Mouse (Mus musculus) heart, adult 2 months (tissue): ENCODE data around the gene Gm20489. TPM values are rescaled to one million over a fixed set of nuclear protein-coding genes. Genes with fewer than 3 reads are reported as not detected.
A peak's percentile ranks its signal among the peaks of the same experiment; 100 is the strongest.

ENCODE experiments used
- DNase-seq, 2 experiments: peaks; one replicate each; pipeline ENCODE4 v3.0.0; 2021
- H3K27ac ChIP-seq: fragments of 200-600 bp; 2 replicates; pipeline ENCODE4 v1.8.1; 2022
- H3K27me3 ChIP-seq: fragments of 200-500 bp; 2 replicates; pipeline ENCODE4 v1.6.1; 2012; ENCODE audit warnings: mild to moderate bottlenecking, low read length, inconsistent platforms, mixed read lengths; ENCODE audit not compliant: control insufficient read depth, insufficient read depth
- H3K36me3 ChIP-seq: fragments of 200-500 bp; 2 replicates; pipeline ENCODE4 v1.6.1; 2012; ENCODE audit warnings: low read length, inconsistent platforms; ENCODE audit not compliant: control insufficient read depth, insufficient read depth
- H3K4me1 ChIP-seq: fragments of 200-500 bp; 2 replicates; pipeline ENCODE4 v1.6.1; 2011; ENCODE audit warnings: low read length; ENCODE audit not compliant: control insufficient read depth, insufficient read depth
- H3K4me3 ChIP-seq: fragments of 200-600 bp; 2 replicates; pipeline ENCODE4 v1.8.1; 2022
- H3K79me2 ChIP-seq: fragments of 200-500 bp; replicated peaks from 2 replicates; pipeline ENCODE4 v1.6.1; 2012; ENCODE audit warnings: mild to moderate bottlenecking, inconsistent platforms, low read length, moderate library complexity, mixed read lengths; ENCODE audit not compliant: control insufficient read depth, insufficient read depth
- H3K9ac ChIP-seq: fragments of 200-500 bp; 2 replicates; pipeline ENCODE4 v1.6.1; 2012; ENCODE audit warnings: low read depth, mild to moderate bottlenecking, control low read depth, inconsistent platforms, low read length, mixed read lengths
- CTCF ChIP-seq: fragments of 200-600 bp; IDR thresholded peaks from 2 replicates; pipeline ENCODE4 v1.8.1; 2022; ENCODE audit warnings: antibody characterized with exemption, mild to moderate bottlenecking, moderate library complexity
- EP300 ChIP-seq: fragments of 200-500 bp; IDR thresholded peaks from 2 replicates; pipeline ENCODE4 v1.6.1; 2011; ENCODE audit warnings: low read depth, low read length, control low read depth; ENCODE audit not compliant: insufficient read depth
- POLR2A ChIP-seq: fragments of 200-500 bp; IDR thresholded peaks from 2 replicates; pipeline ENCODE4 v1.6.1; 2011; ENCODE audit warnings: mild to moderate bottlenecking, low read depth, low read length, control low read depth; ENCODE audit not compliant: insufficient read depth
- WGBS: fragments of 180-500 bp; shearing (Covaris S2); methylation state at CpG from one replicate; pipeline ENCODE4 v1.1.7; 2018; 5-methylcytosine and 5-hydroxymethylcytosine counted together
- intact Hi-C: fragments of 180-260 bp; cut with DNase I; formaldehyde crosslinking; loops from one replicate; pipeline ENCODE4 v1.15.1; 2025
- polyA plus RNA-seq: library from polyadenylated mRNA; depleted of rRNA; stranded (reverse); fragments of >200 nt; gene quantifications from 2 replicates; pipeline ENCODE4 v1.2.3, GENCODE M21; 2012
- total RNA-seq, 2 experiments: library from RNA; stranded (reverse); gene quantifications; 2 replicates each; pipeline ENCODE4 v1.2.3; 2021

Gene Gm20489
- total and polyA plus RNA-seq, 3 experiments: 0.31 TPM; not detected in 2

DNA sequence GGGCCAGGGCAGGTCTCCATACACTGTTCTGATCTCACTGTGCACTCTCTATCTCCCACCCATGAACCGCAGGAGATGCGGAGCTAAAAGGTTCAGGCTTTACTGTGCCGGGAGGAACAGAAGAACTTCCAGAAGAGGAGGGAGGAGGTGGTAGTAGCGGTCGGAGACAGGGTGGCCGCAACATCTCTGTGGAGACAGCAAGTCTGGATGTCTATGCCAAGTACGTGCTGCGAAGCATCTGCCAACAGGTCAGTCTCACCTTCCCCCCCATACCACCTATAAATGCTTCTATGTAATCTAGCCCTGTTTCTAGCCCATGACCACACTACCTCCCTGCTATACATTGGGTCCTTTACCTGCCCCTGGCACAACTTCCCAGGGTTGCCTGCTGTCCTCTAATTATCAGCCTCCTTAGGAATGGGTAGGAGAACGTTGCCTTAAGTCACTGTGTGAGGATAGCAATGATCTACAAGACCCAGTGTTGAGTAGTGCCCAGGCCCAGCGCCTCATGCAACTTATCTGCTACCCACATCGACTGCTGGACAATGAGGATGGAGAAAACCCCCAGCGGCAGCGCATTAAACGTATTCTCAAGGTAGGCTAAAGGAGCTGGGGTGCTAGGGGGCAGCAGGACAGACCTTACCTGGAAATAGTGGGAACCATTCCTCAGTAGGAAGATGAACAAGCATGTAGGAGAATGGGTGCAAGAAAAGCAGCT lies 17.3 kb upstream of the Gm20489 start:
- TF ChIP-seq POLR2A: no peak
- no peak for TF ChIP-seq CTCF
- no peak for TF ChIP-seq EP300
- 86% methylated on average over 14 of the region's 14 CpGs for WGBS
- intact Hi-C loops: loop anchor here (5.0 kb wide), 1 partner anchor 154 kb away; no protein-coding TSS in a partner anchor
- no peak overlapping the region for H3K4me3 ChIP-seq
- DNase-seq: no peak
- no peaks in the 10 kb centered on the region for H3K4me1 ChIP-seq
- no peaks in the 10 kb centered on the region for H3K79me2 ChIP-seq
- no peaks in the 10 kb centered on the region for H3K27me3 ChIP-seq
- H3K36me3 ChIP-seq: no peaks in the 10 kb centered on the region; the same call in 1 of the 2 replicates
- H3K9ac ChIP-seq: no peak overlapping the region
- H3K27ac ChIP-seq: no peak overlapping the region

GRCm38 (mm10) chrX:101285534-101285933 lies 16.7 kb upstream of the Gm20489 start:
- peak; percentile 35 to 52 for DNase-seq
- intact Hi-C loops: loop anchor here (5.0 kb wide), 1 partner anchor 153 kb away; no protein-coding TSS in a partner anchor
- TF ChIP-seq CTCF (peak; percentile 75), POLR2A (no peak)
- WGBS: 25% methylated on average over 6 of the region's 6 CpGs
- Histone ChIP-seq H3K4me3 (no peak overlapping the region), H3K79me2 (no peaks in the 10 kb centered on the region), H3K9ac (no peak overlapping the region), H3K27ac (no peak overlapping the region), H3K4me1 (no peaks in the 10 kb centered on the region), H3K27me3 (no peaks in the 10 kb centered on the region), H3K36me3 (no peaks in the 10 kb centered on the region; the same call in 1 of the 2 replicates)

- DNase-seq: no peak
- Histone ChIP-seq H3K27me3 (no peaks in the 10 kb centered on the region), H3K4me1 (no peaks in the 10 kb centered on the region), H3K9ac (no peak overlapping the region), H3K79me2 (no peaks in the 10 kb centered on the region), H3K4me3 (no peak overlapping the region), H3K36me3 (no peaks in the 10 kb centered on the region), H3K27ac (no peak overlapping the region)
- intact Hi-C loops: no loop called here
- TF ChIP-seq CTCF (no peak), EP300 (no peak), POLR2A (no peak)
- WGBS: 68% methylated on average over 6 of the region's 6 CpGs
These were observed 14.0 kb upstream of the Gm20489 start for GRCm38 (mm10) chrX:101282813-101283212.

DNA sequence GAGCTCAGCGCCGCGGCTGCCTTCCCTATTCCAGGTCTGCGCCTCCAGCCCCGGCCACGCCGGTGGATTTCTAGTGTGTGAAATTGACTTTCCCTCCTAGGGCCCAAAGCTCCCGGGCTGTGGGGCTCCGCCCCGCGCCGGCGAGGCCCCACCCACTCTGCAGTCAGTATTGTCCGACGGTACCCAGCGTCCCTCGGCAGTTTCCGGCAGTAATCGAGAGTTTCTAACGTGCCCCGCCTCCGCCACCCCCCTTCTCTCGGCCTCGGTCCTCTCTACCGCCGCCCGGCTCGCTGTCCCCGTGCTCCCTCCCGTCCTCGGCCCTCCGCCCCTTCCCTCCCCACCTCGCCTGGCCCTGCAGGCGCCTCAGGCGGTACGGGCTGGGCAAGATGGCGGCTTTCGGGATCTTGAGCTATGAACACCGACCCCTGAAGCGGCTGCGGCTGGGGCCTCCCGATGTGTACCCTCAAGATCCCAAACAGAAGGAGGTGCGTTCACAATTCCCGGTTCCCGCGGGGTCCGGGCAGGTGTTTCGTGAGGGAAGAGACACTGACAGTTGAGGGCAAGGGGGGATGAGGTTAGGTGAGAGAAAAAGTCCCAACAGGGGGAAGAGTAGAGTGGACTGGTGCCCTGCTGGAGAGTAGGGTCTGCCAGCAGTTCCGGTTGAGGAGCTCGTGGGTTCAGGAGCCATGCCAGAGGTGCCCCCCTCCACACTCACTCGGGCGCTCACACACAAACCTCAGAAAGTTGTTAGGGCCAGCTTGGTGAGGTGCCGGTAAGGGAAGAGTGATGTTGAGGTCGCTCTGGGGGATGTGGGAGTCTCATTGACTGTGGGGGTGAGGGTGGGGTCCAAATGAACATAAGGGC lies 5.3 kb upstream of the Gm20489 start, which contains the start of gene Med12:
Gene Med12, plus strand, starts transcription at position 156 of the 864 bp plus-strand sequence.
- 17% methylated on average over 54 of the region's 54 CpGs for WGBS
- Histone ChIP-seq H3K36me3 (no peaks in the 10 kb centered on the region), H3K9ac (peak within 1 kb of the TSS; percentile 57), H3K27ac (peak within 1 kb of the TSS; percentile 80), H3K79me2 (no peaks in the 10 kb centered on the region), H3K27me3 (no peaks in the 10 kb centered on the region), H3K4me3 (peak within 1 kb of the TSS; percentile 63), H3K4me1 (peaks cover 2% of the 10 kb centered on the region; the same call in 1 of the 2 replicates)
- DNase-seq: peak; percentile 90 to 94
- intact Hi-C loops: loop anchor here (2.0 to 5.0 kb wide), 4 partner anchors 19 to 142 kb away; partner anchors contain the start of genes Foxo4 and Snx12
- no peak for TF ChIP-seq EP300
- TF ChIP-seq POLR2A: no peak
- no peak for TF ChIP-seq CTCF

DNA sequence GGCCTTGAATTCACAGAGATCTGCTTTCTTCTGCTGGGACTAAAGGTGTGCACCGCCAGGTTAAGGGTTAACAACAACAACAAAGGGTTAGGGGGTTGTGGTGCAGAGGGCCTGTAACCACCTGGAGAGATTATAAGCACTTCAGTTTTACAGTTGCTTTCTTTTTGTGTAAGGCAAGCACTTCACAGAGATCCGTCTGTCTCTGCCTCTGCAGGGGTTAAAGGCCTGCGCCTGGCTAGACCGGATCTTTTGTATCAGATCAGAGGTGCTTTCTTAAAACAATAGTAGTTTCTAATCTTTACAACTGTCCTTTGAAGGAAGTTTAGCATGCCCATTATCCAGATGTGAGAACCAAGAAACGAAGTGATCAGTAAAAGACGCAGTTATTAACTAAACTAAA lies 4.6 kb upstream of the Gm20489 start:
- Histone ChIP-seq H3K4me3 (peak overlapping the region; percentile 63), H3K27me3 (no peaks in the 10 kb centered on the region), H3K4me1 (peaks cover 2% of the 10 kb centered on the region; the same call in 1 of the 2 replicates), H3K79me2 (no peaks in the 10 kb centered on the region), H3K27ac (peak overlapping the region; percentile 51; the same call in 1 of the 2 replicates), H3K36me3 (no peaks in the 10 kb centered on the region), H3K9ac (no peak overlapping the region)
- DNase-seq: no peak
- 29% methylated on average over 6 of the region's 6 CpGs for WGBS
- intact Hi-C loops: loop anchor here (2.0 to 5.0 kb wide), 4 partner anchors 19 to 141 kb away; partner anchors contain the start of genes Foxo4 and Snx12
- no peak for TF ChIP-seq CTCF
- no peak for TF ChIP-seq POLR2A
- no peak for TF ChIP-seq EP300
